Mouse (Mus musculus): Measurements from ENCODE around the gene Tbc1d22a. TPM values are rescaled to one million over a fixed set of nuclear protein-coding genes. Genes with fewer than 3 reads are reported as not detected.

Gene Tbc1d22a
- polyA plus RNA-seq, 1 experiment: 28.1 TPM

DNA sequence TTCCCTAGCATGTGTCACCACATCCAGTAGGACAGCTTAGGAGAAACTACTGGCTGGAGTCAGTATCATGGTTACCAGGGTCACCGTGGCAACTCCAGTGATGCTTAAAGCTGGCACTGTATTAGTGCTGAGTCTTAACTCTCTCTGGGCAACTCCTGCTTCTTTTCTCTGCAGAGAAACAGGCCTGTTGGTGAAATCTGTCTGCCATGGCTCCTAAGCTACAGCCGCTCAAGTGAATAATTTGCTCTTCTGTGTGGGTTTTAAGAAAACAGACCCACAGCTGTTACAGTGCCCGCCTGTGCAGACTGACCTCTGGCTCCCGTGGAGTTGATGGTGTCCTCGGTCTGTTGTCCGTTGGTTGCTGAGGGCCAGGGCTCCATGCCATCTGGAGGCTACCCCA lies 205.4 kb downstream of the Tbc1d22a start:
- DNase-seq (ENCODE audit: low read depth in 1 of 2, low spot score in 2 of 2): no peak
- H3K36me3 ChIP-seq (ENCODE audit: control insufficient read depth, insufficient read depth, low read length): no peaks in the 10 kb centered on the region
- H3K27me3 ChIP-seq (ENCODE audit: control insufficient read depth, insufficient read depth, low read length): no peaks in the 10 kb centered on the region
- H3K4me1 ChIP-seq (ENCODE audit: control insufficient read depth, insufficient read depth, insufficient read length): no peaks in the 10 kb centered on the region
- no peak overlapping the region for H3K27ac ChIP-seq (ENCODE audit: insufficient read depth, low read length)
- no peak for TF ChIP-seq CTCF (IDR thresholded peaks at IDR 0.05; ENCODE audit: extremely low read depth, insufficient read depth, insufficient read length, insufficient replicate concordance)
- TF ChIP-seq POLR2A (IDR thresholded peaks at IDR 0.05; ENCODE audit: low read depth, low read length): no peak
- H3K4me3 ChIP-seq (ENCODE audit: extremely low read depth, insufficient read depth, insufficient read length): no peak overlapping the region
- WGBS: 89% methylated on average over 6 of the region's 6 CpGs

DNA sequence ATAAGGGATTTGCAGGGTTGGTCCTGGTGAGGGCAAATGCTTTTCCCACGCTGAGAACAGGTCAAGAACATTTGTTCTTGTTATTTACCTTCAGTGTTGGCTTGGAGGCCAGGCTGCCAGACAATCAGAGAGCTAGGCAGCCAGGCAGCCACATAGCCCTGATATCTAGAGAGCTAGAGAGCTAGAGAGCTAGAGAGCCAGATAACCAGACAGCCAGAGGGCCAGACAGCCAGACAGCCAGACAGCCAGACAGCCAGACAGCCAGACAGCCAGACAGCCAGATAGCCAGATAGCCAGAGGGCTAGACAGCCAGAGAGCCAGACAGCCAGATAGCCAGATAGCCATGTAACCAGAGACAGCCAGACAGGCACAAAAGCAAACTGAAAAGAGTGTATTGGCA lies 208.6 kb downstream of the Tbc1d22a start:
- no peak for DNase-seq (ENCODE audit: low read depth in 1 of 2, low spot score in 2 of 2)
- Histone ChIP-seq H3K36me3 (ENCODE audit: control insufficient read depth, insufficient read depth, low read length) (no peaks in the 10 kb centered on the region), H3K4me3 (ENCODE audit: extremely low read depth, insufficient read depth, insufficient read length) (no peak overlapping the region), H3K27me3 (ENCODE audit: control insufficient read depth, insufficient read depth, low read length) (no peaks in the 10 kb centered on the region), H3K4me1 (ENCODE audit: control insufficient read depth, insufficient read depth, insufficient read length) (no peaks in the 10 kb centered on the region), H3K27ac (ENCODE audit: insufficient read depth, low read length) (no peak overlapping the region)
- TF ChIP-seq CTCF (IDR thresholded peaks at IDR 0.05; ENCODE audit: extremely low read depth, insufficient read depth, insufficient read length, insufficient replicate concordance) (no peak), POLR2A (IDR thresholded peaks at IDR 0.05; ENCODE audit: low read depth, low read length) (no peak)
- WGBS: 68% methylated on average over 1 of the region's 1 CpGs

DNA sequence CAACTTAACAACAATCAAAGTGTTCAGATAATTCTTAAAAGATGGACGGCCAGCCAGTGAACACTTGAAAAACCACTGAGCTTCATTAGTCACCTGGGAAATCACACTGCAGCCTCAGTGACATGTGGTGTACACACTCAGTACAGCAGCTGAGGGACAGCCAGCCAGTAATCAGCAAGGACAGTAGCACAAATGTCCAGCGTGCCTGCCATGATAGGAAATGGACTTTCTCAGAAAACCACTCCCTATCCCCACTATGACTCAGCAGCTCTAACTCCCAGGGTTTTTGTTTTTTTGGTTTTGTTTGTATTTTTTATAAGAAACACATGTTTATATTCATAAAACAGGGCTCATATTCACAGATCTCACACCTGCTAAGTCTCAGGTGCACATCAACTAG lies 209.6 kb downstream of the Tbc1d22a start:
- Histone ChIP-seq H3K4me3 (ENCODE audit: extremely low read depth, insufficient read depth, insufficient read length) (no peak overlapping the region), H3K27me3 (ENCODE audit: control insufficient read depth, insufficient read depth, low read length) (no peaks in the 10 kb centered on the region), H3K36me3 (ENCODE audit: control insufficient read depth, insufficient read depth, low read length) (no peaks in the 10 kb centered on the region), H3K4me1 (ENCODE audit: control insufficient read depth, insufficient read depth, insufficient read length) (no peaks in the 10 kb centered on the region), H3K27ac (ENCODE audit: insufficient read depth, low read length) (no peak overlapping the region)
- no peak for DNase-seq (ENCODE audit: low read depth in 1 of 2, low spot score in 2 of 2)
- TF ChIP-seq POLR2A (IDR thresholded peaks at IDR 0.05; ENCODE audit: low read depth, low read length) (no peak), CTCF (IDR thresholded peaks at IDR 0.05; ENCODE audit: extremely low read depth, insufficient read depth, insufficient read length, insufficient replicate concordance) (no peak)
- 62% methylated on average over 2 of the region's 2 CpGs for WGBS

DNA sequence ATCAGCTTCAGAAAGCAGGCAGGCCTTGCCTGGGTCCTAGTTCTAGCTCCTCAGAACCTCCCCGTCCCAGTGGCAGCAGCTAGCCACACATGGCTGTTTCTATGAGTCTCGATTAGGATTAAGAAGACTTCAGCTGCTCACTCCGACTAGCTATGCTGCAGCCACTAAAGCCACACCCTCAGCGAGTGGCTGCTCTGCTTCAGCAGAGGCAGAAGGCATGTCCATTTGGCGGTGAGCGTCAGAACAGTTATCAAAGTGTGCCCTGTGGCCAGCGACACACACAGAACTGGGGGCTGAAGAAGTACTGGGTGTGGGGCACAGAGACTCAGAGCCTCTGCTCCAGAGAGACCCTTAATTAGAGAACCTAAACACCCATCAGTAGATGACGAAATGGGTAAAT lies 210.7 kb downstream of the Tbc1d22a start:
- no peak overlapping the region for H3K27ac ChIP-seq (ENCODE audit: insufficient read depth, low read length)
- H3K36me3 ChIP-seq (ENCODE audit: control insufficient read depth, insufficient read depth, low read length): no peaks in the 10 kb centered on the region
- no peak for DNase-seq (ENCODE audit: low read depth in 1 of 2, low spot score in 2 of 2)
- H3K4me3 ChIP-seq (ENCODE audit: extremely low read depth, insufficient read depth, insufficient read length): no peak overlapping the region
- no peaks in the 10 kb centered on the region for H3K27me3 ChIP-seq (ENCODE audit: control insufficient read depth, insufficient read depth, low read length)
- WGBS: 87% methylated on average over 8 of the region's 8 CpGs
- no peaks in the 10 kb centered on the region for H3K4me1 ChIP-seq (ENCODE audit: control insufficient read depth, insufficient read depth, insufficient read length)
- TF ChIP-seq POLR2A (IDR thresholded peaks at IDR 0.05; ENCODE audit: low read depth, low read length) (no peak), CTCF (IDR thresholded peaks at IDR 0.05; ENCODE audit: extremely low read depth, insufficient read depth, insufficient read length, insufficient replicate concordance) (no peak)

DNA sequence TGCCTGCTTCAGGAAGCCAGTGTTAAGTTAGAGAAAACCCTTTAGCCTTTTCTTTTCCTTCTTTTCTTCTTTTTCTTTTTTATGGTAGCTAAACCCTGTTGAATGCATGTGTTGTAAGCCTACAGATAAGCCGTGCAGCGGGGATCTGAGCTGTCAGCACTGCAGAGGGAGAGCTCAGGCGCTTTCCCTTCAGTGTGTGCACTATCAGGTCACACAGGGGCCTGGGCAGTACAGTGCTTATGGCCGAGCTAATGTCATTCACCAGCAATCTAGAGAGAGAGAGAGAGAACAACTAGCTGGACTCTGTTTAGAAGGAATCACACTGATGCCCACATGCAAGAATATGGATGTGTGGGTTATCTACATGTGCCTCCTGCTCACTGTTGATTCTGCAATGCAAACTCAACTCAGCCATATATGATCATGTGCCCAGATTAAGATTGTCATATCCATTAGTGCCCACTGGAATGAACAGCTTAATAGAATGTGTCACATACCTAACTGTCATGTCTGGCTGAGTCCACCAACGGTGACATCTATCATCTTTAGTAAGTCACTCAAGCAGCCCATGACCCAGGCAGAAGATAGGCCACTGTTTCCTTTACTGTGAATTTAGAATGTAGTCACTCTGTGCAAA lies 212.2 kb downstream of the Tbc1d22a start:
- WGBS: 90% methylated on average over 5 of the region's 5 CpGs
- Histone ChIP-seq H3K27ac (ENCODE audit: insufficient read depth, low read length) (no peak overlapping the region), H3K4me3 (ENCODE audit: extremely low read depth, insufficient read depth, insufficient read length) (no peak overlapping the region), H3K36me3 (ENCODE audit: control insufficient read depth, insufficient read depth, low read length) (peaks cover 3% of the 10 kb centered on the region; the same call in 1 of the 2 replicates), H3K27me3 (ENCODE audit: control insufficient read depth, insufficient read depth, low read length) (no peaks in the 10 kb centered on the region), H3K4me1 (ENCODE audit: control insufficient read depth, insufficient read depth, insufficient read length) (no peaks in the 10 kb centered on the region)
- TF ChIP-seq POLR2A (IDR thresholded peaks at IDR 0.05; ENCODE audit: low read depth, low read length): no peak
- no peak for TF ChIP-seq CTCF (IDR thresholded peaks at IDR 0.05; ENCODE audit: extremely low read depth, insufficient read depth, insufficient read length, insufficient replicate concordance)
- no peak for DNase-seq (ENCODE audit: low read depth in 1 of 2, low spot score in 2 of 2)

DNA sequence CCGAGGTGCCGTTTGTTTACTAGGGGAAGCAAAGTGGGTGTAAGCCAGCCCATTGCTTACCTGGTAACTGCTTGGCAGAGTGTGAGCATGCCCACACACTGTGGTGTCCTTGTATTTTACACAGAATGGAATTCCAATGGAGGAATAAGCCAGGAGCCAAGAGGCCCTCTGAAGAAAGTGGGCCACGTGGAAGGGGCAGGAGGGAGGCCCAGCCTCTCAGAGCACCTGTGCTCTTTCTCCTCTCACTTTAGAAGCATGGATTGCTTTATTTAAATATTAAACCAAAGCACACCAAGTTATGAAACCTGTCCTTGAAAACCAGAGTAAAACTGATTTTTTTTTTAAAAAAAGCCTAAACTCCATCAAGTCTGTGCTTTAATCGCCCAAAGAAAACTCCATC lies 213.2 kb downstream of the Tbc1d22a start:
- H3K27me3 ChIP-seq (ENCODE audit: control insufficient read depth, insufficient read depth, low read length): no peaks in the 10 kb centered on the region
- no peak for DNase-seq (ENCODE audit: low read depth in 1 of 2, low spot score in 2 of 2)
- no peak overlapping the region for H3K4me3 ChIP-seq (ENCODE audit: extremely low read depth, insufficient read depth, insufficient read length)
- no peak overlapping the region for H3K27ac ChIP-seq (ENCODE audit: insufficient read depth, low read length)
- peaks cover 3% of the 10 kb centered on the region; the same call in 1 of the 2 replicates for H3K36me3 ChIP-seq (ENCODE audit: control insufficient read depth, insufficient read depth, low read length)
- WGBS: 89% methylated on average over 4 of the region's 4 CpGs
- no peak for TF ChIP-seq POLR2A (IDR thresholded peaks at IDR 0.05; ENCODE audit: low read depth, low read length)
- no peak for TF ChIP-seq CTCF (IDR thresholded peaks at IDR 0.05; ENCODE audit: extremely low read depth, insufficient read depth, insufficient read length, insufficient replicate concordance)
- H3K4me1 ChIP-seq (ENCODE audit: control insufficient read depth, insufficient read depth, insufficient read length): no peaks in the 10 kb centered on the region

DNA sequence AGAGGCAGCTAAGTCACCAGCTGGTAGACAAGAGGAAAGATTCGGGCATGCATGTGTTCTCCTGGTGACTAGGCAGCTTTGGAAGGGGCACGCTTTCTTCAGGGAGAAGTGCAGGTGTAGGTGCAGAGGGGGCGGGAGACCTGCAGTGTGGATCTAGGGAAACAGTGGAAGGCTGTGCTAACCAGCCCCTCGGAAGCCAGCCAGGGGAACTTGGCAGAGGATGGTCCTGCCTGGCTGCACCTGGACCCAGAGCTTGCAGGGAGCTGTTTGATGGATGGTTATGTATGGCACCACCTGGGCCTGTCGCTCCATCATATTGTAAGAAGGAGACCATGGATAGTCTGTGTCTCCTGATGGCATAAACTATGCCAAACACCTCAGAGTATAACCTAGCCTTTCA lies 214.2 kb downstream of the Tbc1d22a start:
- Histone ChIP-seq H3K36me3 (ENCODE audit: control insufficient read depth, insufficient read depth, low read length) (peaks cover 3% of the 10 kb centered on the region; the same call in 1 of the 2 replicates), H3K27me3 (ENCODE audit: control insufficient read depth, insufficient read depth, low read length) (no peaks in the 10 kb centered on the region), H3K27ac (ENCODE audit: insufficient read depth, low read length) (no peak overlapping the region), H3K4me3 (ENCODE audit: extremely low read depth, insufficient read depth, insufficient read length) (no peak overlapping the region), H3K4me1 (ENCODE audit: control insufficient read depth, insufficient read depth, insufficient read length) (no peaks in the 10 kb centered on the region)
- TF ChIP-seq CTCF (IDR thresholded peaks at IDR 0.05; ENCODE audit: extremely low read depth, insufficient read depth, insufficient read length, insufficient replicate concordance) (no peak), POLR2A (IDR thresholded peaks at IDR 0.05; ENCODE audit: low read depth, low read length) (no peak)
- 96% methylated on average over 5 of the region's 5 CpGs for WGBS
- DNase-seq (ENCODE audit: low read depth in 1 of 2, low spot score in 2 of 2): no peak

All from spleen, adult 2 months (tissue).